Mouse (Mus musculus) embryonic fibroblast, embryonic 13.5 days (primary cell): ENCODE results near the gene Zfp956.

Experiments used
- CTCF ChIP-seq: IDR thresholded peaks from 2 replicates; pipeline ENCODE4 v1.5.1; 2011; ENCODE audit warnings: mild to moderate bottlenecking, control low read depth, low read length, moderate library complexity, borderline replicate concordance; ENCODE audit not compliant: insufficient read depth
- POLR2A ChIP-seq: IDR thresholded peaks from 2 replicates; pipeline ENCODE4 v1.6.1; 2011; ENCODE audit warnings: low read depth, mild to moderate bottlenecking, control low read depth, low read length, moderate library complexity

GRCm38 (mm10) chr6:47995661-47996060 is 42.5 kb downstream of the Zfp956 start:
- TF ChIP-seq POLR2A (no peak), CTCF (no peak)
